Mouse (Mus musculus) embryonic facial prominence, embryonic 13.5 days (tissue): ENCODE measurements around the gene Isyna1. TPM values are rescaled to one million over a fixed set of nuclear protein-coding genes. Genes with fewer than 3 reads are reported as not detected.

Experiments
- ATAC-seq: fragments of 200-750 bp; cut with Nextera tagmentation; 2 replicates; pipeline ENCODE4 v1.8.0; 2017; ENCODE audit warnings: low read depth; ENCODE audit not compliant: insufficient number of reproducible peaks, insufficient read depth, low FRiP score, low TSS enrichment
- H3K27ac ChIP-seq: fragments of 300-500 bp; sonication (generic); 2 replicates; pipeline ENCODE4 v1.5.1; 2015; ENCODE audit warnings: moderate library complexity, mild to moderate bottlenecking, inconsistent platforms
- H3K27me3 ChIP-seq: fragments of 300-500 bp; sonication (generic); 2 replicates; pipeline ENCODE4 v1.6.1; 2015; ENCODE audit warnings: mild to moderate bottlenecking, inconsistent platforms
- H3K36me3 ChIP-seq: fragments of 300-500 bp; sonication (generic); 2 replicates; pipeline ENCODE4 v1.6.1; 2015; ENCODE audit warnings: mild to moderate bottlenecking, inconsistent platforms
- H3K4me1 ChIP-seq: fragments of 300-500 bp; sonication (generic); 2 replicates; pipeline ENCODE4 v1.6.1; 2015; ENCODE audit warnings: inconsistent platforms
- H3K4me2 ChIP-seq: fragments of 300-500 bp; sonication (generic); 2 replicates; pipeline ENCODE4 v1.6.1; 2015; ENCODE audit warnings: moderate library complexity, mild to moderate bottlenecking, inconsistent platforms
- H3K4me3 ChIP-seq: fragments of 300-500 bp; sonication (generic); 2 replicates; pipeline ENCODE4 v1.5.1; 2015; ENCODE audit warnings: mild to moderate bottlenecking, inconsistent platforms
- H3K9ac ChIP-seq: fragments of 300-500 bp; sonication (generic); 2 replicates; pipeline ENCODE4 v1.6.1; 2015; ENCODE audit warnings: mild to moderate bottlenecking, inconsistent platforms
- H3K9me3 ChIP-seq: fragments of 300-500 bp; sonication (generic); 2 replicates; pipeline ENCODE4 v1.6.1; 2016; ENCODE audit warnings: inconsistent platforms
- polyA plus RNA-seq: library from polyadenylated mRNA; unstranded; fragments of >200 nt; fragmentation: Nextera tagmentation; extraction: Ambion mirVana; gene quantifications from 2 replicates; pipeline ENCODE4 v1.2.1, GENCODE M21; 2015

Gene Isyna1
- polyA plus RNA-seq, 1 experiment from 2014 or later: 166 TPM

- H3K4me1 ChIP-seq: peaks cover 23% of the 10 kb centered on the region
- H3K27me3 ChIP-seq: no peaks in the 10 kb centered on the region
- H3K9ac ChIP-seq: no peak overlapping the region
- no peak overlapping the region for H3K27ac ChIP-seq
- no peak for ATAC-seq
- no peak overlapping the region for H3K4me3 ChIP-seq
- no peaks in the 10 kb centered on the region for H3K9me3 ChIP-seq
- H3K36me3 ChIP-seq: peaks cover 34% of the 10 kb centered on the region
- no peak overlapping the region for H3K4me2 ChIP-seq
Measured at GRCm38 (mm10) chr8:70646775-70647174, 52.6 kb downstream of the Isyna1 start.

Other genes starting within 250 kb of the Isyna1 start
- gene Upf1, start 241.1 kb upstream of the Isyna1 start, polyA plus RNA-seq: 20.3 and 22.1 TPM in 2 replicates
- gene Comp, start 220.8 kb upstream of the Isyna1 start, polyA plus RNA-seq: 0.59 and 0.81 TPM in 2 replicates
- 26.6 and 28.1 TPM in 2 replicates for gene Crtc1, start 154.8 kb upstream of the Isyna1 start, polyA plus RNA-seq
- gene Klhl26, start 117.4 kb upstream of the Isyna1 start, polyA plus RNA-seq: 28.2 and 30.8 TPM in 2 replicates
- gene Tmem59l, start 107.0 kb upstream of the Isyna1 start, polyA plus RNA-seq: 32.3 and 34.8 TPM in 2 replicates
- gene Crlf1, start 101.2 kb upstream of the Isyna1 start, polyA plus RNA-seq: 152 and 159 TPM in 2 replicates
- 169 and 178 TPM in 2 replicates for gene Rex1bd, start 87.6 kb upstream of the Isyna1 start, polyA plus RNA-seq
- gene Uba52, start 83.6 kb upstream of the Isyna1 start, polyA plus RNA-seq: 987 and 1,032 TPM in 2 replicates
- 297 and 306 TPM in 2 replicates for gene Fkbp8, start 66.6 kb upstream of the Isyna1 start, polyA plus RNA-seq
- 55.4 and 59.9 TPM in 2 replicates for gene Kxd1, start 66.4 kb upstream of the Isyna1 start, polyA plus RNA-seq
- gene Ell, start 54.9 kb upstream of the Isyna1 start, polyA plus RNA-seq: 20.6 and 21.3 TPM in 2 replicates
- gene Ssbp4, start 14.5 kb downstream of the Isyna1 start, polyA plus RNA-seq: 100 and 107 TPM in 2 replicates
- 1.9 TPM in 2 replicates for gene Lrrc25, start 21.8 kb downstream of the Isyna1 start, polyA plus RNA-seq
- gene Gdf15, start 38.1 kb downstream of the Isyna1 start, polyA plus RNA-seq: 0.14 and 0.22 TPM in 2 replicates
- gene Pgpep1, start 66.0 kb downstream of the Isyna1 start, polyA plus RNA-seq: 50.5 and 63.1 TPM in 2 replicates
- 248 and 270 TPM in 2 replicates for gene Lsm4, start 78.9 kb downstream of the Isyna1 start, polyA plus RNA-seq
- gene Jund, start 104.6 kb downstream of the Isyna1 start, polyA plus RNA-seq: 54.7 and 68.5 TPM in 2 replicates
- 0.07 TPM in 1 of 2 replicates, not detected in the other for gene Iqcn, start 109.1 kb downstream of the Isyna1 start, polyA plus RNA-seq
- not detected in 2 replicates for gene Gm3336, start 124.2 kb downstream of the Isyna1 start, polyA plus RNA-seq
- 0.13 and 0.14 TPM in 2 replicates for gene Pde4c, start 129.3 kb downstream of the Isyna1 start, polyA plus RNA-seq
- 23.8 TPM in 2 replicates for gene Rab3a, start 160.3 kb downstream of the Isyna1 start, polyA plus RNA-seq
- gene Mpv17l2, start 166.6 kb downstream of the Isyna1 start, polyA plus RNA-seq: 29.3 and 36.7 TPM in 2 replicates
- 76.8 and 85.4 TPM in 2 replicates for gene Pik3r2, start 182.3 kb downstream of the Isyna1 start, polyA plus RNA-seq
- gene Mast3, start 210.7 kb downstream of the Isyna1 start, polyA plus RNA-seq: 12.5 and 13.8 TPM in 2 replicates
- 0.07 and 0.54 TPM in 2 replicates for gene Il12rb1, start 214.1 kb downstream of the Isyna1 start, polyA plus RNA-seq
- 5.9 and 7.7 TPM in 2 replicates for gene Arrdc2, start 245.3 kb downstream of the Isyna1 start, polyA plus RNA-seq